Mouse (Mus musculus): ENCODE measurements around the gene Kyat1. TPM values are rescaled to one million over a fixed set of nuclear protein-coding genes. Genes with fewer than 3 reads are reported as not detected.
A peak's percentile ranks its signal among the peaks of the same experiment; 100 is the strongest.

Gene Kyat1
- polyA plus RNA-seq, 1 experiment from 2014 or later, result 12.4 TPM

DNA sequence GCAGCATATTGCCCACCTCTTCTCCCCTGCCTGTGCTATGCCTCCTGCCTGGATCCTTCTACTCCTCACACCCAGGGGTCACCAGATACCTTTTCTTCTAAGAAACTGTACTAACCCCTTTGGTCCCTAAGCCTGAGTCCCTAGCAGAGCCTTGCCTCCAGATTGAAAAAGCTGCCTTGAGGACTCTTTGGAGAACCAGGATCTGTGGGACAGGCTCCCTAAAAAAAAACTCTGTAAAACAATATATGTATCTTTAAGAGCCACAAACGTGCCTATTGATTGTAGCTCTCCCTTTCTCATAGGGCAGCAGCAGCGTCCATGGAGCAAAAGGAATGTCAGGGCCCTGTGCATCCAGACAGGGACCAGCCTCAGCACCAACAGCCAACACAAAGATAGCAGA is 34.6 kb upstream of the Kyat1 start, which contains the start of gene Gm28035:
Gene Gm28035, plus strand, starts transcription at position 301 of the 400 bp plus-strand sequence.
- Histone ChIP-seq H3K27ac (peak within 1 kb of the TSS; percentile 57; the same call in 1 of the 2 replicates), H3K9ac (peak within 1 kb of the TSS; percentile 17; the same call in 1 of the 2 replicates)

DNA sequence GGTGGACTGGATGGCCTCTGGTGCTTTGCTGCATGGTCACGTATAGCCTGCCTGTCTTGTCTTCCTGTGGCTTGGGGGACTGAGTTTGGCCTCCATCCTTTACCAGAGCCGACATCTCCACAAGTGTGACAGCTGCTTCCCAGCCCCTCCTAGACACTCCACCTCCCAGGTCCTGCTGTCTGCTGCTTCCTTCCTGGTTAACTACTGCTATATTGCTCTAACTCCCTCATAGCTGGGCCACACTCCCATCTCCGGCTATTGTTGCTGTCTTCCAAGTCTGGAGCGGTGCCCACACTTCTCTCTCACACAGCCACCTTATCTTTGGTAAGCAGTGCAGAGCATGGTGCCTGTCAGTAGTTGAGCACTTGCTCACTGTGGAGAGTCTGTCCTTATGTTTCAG is 34.1 kb upstream of the Kyat1 start:
- Histone ChIP-seq H3K27ac (0 out of 2 replicates have a peak overlapping the region, but pooled peaks have one; percentile 2), H3K4me3 (no peak overlapping the region), H3K4me1 (peaks cover 49% of the 10 kb centered on the region), H3K9ac (no peak overlapping the region), H3K27me3 (no peaks in the 10 kb centered on the region), H3K36me3 (peaks cover 46% of the 10 kb centered on the region), H3K4me2 (no peak overlapping the region), H3K9me3 (no peaks in the 10 kb centered on the region)
- 70% methylated on average over 4 of the region's 4 CpGs for WGBS
- no peak for ATAC-seq (ENCODE audit: insufficient number of reproducible peaks, low FRiP score, low TSS enrichment, low read depth)

More for the DNA sequence above, 34.6 kb upstream of the Kyat1 start, which contains the start of gene Gm28035:
- peaks cover 47% of the 10 kb centered on the region for H3K36me3 ChIP-seq
- H3K4me2 ChIP-seq, result peak within 1 kb of the TSS; percentile 76; the same call in 1 of the 2 replicates
- peaks cover 53% of the 10 kb centered on the region for H3K4me1 ChIP-seq
- WGBS, result 83% methylated on average over 2 of the region's 2 CpGs
- H3K4me3 ChIP-seq, result no peak within 1 kb of the TSS
- no peaks in the 10 kb centered on the region for H3K27me3 ChIP-seq
- H3K9me3 ChIP-seq, result no peaks in the 10 kb centered on the region
- no peak for ATAC-seq (ENCODE audit: insufficient number of reproducible peaks, low FRiP score, low TSS enrichment, low read depth)

DNA sequence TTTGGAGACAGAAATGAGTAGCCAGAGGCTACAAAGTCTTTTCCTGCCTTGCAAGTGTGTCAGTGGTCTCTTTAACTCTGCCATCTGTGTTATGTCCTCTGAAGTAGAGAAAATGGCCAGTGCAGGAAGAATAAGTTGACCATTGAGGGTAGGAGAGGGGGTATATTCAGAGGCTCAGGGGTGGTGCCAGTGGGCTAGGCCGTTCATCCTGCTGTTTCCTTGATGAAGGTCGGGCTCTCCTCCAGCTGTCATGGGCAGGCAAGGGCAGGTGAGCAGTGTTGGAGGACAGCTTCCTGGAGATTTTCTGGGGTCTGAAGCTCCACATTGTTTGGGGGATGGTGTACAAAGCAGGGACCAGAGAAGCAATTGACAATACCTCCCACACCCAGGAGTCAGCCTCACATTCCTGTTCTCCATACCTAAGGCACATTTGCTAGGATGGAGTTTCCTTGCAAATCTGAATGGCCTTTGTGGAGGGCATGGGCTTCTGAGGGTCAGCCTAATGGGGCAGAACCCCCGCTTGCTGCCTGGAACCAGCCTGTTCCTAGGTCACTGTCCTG is 33.3 kb upstream of the Kyat1 start:
- H3K4me2 ChIP-seq, result peak overlapping the region; percentile 76
- H3K4me3 ChIP-seq, result peak overlapping the region; percentile 89
- WGBS, result 71% methylated on average over 3 of the region's 3 CpGs
- H3K9ac ChIP-seq, result peak overlapping the region; percentile 83
- no peak for ATAC-seq (ENCODE audit: insufficient number of reproducible peaks, low FRiP score, low TSS enrichment, low read depth)
- no peaks in the 10 kb centered on the region for H3K9me3 ChIP-seq
- peak overlapping the region; percentile 57; the same call in 1 of the 2 replicates for H3K27ac ChIP-seq
- peaks cover 38% of the 10 kb centered on the region for H3K36me3 ChIP-seq
- H3K4me1 ChIP-seq, result peaks cover 42% of the 10 kb centered on the region
- no peaks in the 10 kb centered on the region for H3K27me3 ChIP-seq

DNA sequence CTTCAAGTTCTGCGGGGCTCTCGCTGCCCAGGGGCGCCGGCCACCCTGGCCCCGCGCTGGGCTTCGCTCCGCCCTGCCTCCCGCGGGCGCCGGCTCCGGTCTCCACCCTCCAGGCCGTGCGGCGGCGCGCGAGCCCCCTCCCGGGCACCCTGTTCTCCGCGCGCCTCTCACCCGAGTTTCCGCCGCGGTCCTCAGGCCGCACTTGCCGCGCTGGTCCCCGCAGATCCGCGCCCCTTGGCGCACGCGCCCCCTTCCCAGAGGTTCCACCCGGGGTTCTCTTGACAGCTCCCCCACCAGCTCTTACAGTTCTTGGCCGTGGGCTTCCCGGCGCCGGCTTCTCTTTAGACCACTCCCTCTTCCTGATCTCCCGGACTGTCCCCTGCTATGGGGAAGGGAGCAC is 32.2 kb upstream of the Kyat1 start:
- under 1% methylated on average over 37 of the region's 42 CpGs for WGBS
- peak; percentile 87 for ATAC-seq (ENCODE audit: insufficient number of reproducible peaks, low FRiP score, low TSS enrichment, low read depth)
- peaks cover 34% of the 10 kb centered on the region for H3K4me1 ChIP-seq
- H3K9ac ChIP-seq, result peak overlapping the region; percentile 83
- peak overlapping the region; percentile 89 for H3K4me3 ChIP-seq
- H3K4me2 ChIP-seq, result peak overlapping the region; percentile 76
- no peaks in the 10 kb centered on the region for H3K9me3 ChIP-seq
- H3K27ac ChIP-seq, result peak overlapping the region; percentile 94
- H3K27me3 ChIP-seq, result no peaks in the 10 kb centered on the region
- H3K36me3 ChIP-seq, result peaks cover 28% of the 10 kb centered on the region

DNA sequence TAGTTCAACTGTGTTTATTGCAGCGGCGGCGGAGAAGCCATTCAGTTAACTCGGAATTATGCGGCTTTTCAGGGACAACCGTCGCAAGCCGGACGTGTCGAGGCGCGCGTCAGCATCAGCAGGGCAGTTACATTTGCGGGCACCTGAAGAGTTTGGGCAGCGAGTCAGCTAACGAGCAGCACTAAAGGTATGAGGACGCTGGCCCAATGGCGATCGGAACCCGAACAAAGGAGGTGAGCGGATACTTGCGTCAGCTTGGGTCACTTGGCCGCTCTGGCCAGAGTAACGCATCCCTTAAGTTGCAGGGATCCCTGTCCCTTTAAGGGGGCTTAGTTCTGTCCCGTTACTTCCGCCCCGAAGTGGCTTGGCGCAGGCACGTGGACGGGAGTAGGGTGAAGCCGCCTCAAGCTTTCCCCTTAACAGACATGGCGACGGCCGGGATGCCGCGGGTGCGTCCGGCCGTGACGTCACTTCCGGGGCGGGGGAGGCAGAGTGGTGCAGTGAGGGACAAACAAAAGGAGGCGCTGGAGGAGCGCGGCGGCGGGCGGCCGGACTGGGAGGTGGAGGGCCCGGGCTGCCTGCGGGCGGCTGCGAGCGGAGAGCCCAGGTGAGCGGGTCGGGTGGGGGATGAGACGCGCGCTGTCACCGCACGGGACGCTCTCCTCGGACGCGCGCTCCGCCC is 31.7 kb upstream of the Kyat1 start, which contains the start of gene Lrrc8a:
Gene Lrrc8a, plus strand, starts transcription at position 517 of the 682 bp plus-strand sequence.
- under 1% methylated on average over 64 of the region's 67 CpGs for WGBS
- peak within 1 kb of the TSS; percentile 94 for H3K27ac ChIP-seq
- H3K4me2 ChIP-seq, result peak within 1 kb of the TSS; percentile 77
- H3K9me3 ChIP-seq, result no peaks in the 10 kb centered on the region
- ATAC-seq (ENCODE audit: insufficient number of reproducible peaks, low FRiP score, low TSS enrichment, low read depth), result peak; percentile 97
- peaks cover 23% of the 10 kb centered on the region for H3K36me3 ChIP-seq
- no peaks in the 10 kb centered on the region for H3K27me3 ChIP-seq
- peak within 1 kb of the TSS; percentile 89 for H3K4me3 ChIP-seq
- peak within 1 kb of the TSS; percentile 83 for H3K9ac ChIP-seq
- peaks cover 30% of the 10 kb centered on the region for H3K4me1 ChIP-seq

DNA sequence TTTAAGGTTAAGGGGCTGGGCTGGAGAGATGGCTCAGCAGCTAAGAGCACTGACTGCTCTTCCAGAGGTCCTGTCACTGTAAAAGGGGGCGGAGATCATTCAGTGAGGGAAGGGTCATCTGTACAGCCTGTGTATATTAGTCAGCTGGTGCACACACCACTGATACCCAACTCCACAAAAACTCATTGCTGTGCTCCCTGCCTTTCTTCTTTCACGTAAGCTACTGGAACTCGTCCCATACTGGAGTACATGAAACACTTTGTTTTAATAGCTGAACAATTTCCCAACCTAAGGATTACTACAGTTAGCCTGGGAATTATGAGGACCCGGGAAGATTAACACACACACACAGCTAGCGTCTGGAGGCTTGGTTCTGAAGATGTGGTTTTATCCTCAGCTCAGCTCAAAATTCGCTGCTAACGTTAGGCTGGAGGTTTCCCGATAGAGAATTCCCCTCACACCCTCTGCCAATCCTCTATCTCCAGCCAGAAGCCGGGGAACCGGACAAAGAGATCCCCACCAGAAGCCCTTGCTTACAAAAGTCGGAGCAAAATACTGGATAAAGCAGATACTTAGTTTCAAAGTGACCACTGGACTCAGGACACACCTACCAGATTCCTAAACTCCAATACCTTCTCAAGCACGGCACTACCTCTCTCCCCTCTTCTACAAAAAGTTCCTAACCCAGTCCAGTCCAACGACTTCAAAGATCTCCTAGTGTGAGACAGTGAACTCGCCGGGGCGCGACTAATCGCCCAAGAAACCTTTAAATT is 31.0 kb upstream of the Kyat1 start:
- no peaks in the 10 kb centered on the region for H3K9me3 ChIP-seq
- H3K4me3 ChIP-seq, result peak overlapping the region; percentile 89
- no peak for ATAC-seq (ENCODE audit: insufficient number of reproducible peaks, low FRiP score, low TSS enrichment, low read depth)
- H3K4me1 ChIP-seq, result peaks cover 27% of the 10 kb centered on the region
- H3K27me3 ChIP-seq, result no peaks in the 10 kb centered on the region
- H3K9ac ChIP-seq, result peak overlapping the region; percentile 83
- H3K4me2 ChIP-seq, result peak overlapping the region; percentile 77
- 2% methylated on average over 18 of the region's 18 CpGs for WGBS
- peak overlapping the region; percentile 94 for H3K27ac ChIP-seq
- H3K36me3 ChIP-seq, result peaks cover 17% of the 10 kb centered on the region

DNA sequence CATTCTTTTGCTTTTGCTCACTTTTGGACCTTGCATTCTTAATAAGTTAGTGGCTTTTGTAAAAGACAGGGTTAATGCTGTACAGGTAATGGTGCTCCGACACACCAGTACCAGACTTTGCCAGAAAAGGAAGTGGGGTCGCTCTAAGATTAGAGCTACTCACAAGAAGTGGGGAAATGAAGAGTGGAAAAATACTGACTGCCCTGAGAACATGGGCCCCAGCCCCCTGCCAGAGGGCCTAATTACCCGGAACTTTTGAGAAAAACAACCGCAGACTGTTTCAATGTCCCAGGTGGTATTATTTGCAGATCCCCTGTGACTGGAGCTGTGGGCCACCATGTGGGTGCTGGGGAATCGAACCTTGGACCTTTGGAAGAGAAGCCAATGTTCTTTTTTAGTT is 29.9 kb upstream of the Kyat1 start:
- Histone ChIP-seq H3K36me3 (peaks cover 6% of the 10 kb centered on the region), H3K4me2 (no peak overlapping the region), H3K27ac (no peak overlapping the region), H3K9ac (no peak overlapping the region), H3K4me1 (peaks cover 26% of the 10 kb centered on the region), H3K4me3 (no peak overlapping the region), H3K27me3 (no peaks in the 10 kb centered on the region), H3K9me3 (no peaks in the 10 kb centered on the region)
- ATAC-seq (ENCODE audit: insufficient number of reproducible peaks, low FRiP score, low TSS enrichment, low read depth), result no peak
- 66% methylated on average over 5 of the region's 5 CpGs for WGBS

DNA sequence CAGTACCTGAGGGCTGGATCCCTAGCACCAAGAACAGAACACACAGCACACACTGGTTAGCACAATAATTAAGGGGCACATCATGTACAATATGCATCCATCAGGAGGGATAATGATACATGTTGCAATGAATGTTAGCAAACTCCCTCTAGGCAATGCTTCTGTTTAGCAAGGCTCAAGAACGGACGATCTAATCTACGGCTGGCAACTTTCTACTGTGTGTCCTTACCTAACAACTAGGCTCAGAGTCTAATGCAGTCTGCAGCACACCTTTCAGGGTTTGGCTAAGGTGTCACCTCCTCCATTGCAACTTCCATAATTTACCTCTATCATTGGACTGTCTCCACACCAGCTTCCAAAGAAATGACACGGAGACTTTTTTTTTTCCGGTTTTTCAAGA is 10.6 kb upstream of the Kyat1 start:
- Histone ChIP-seq H3K27me3 (no peaks in the 10 kb centered on the region), H3K9ac (no peak overlapping the region), H3K36me3 (no peaks in the 10 kb centered on the region), H3K4me3 (no peak overlapping the region), H3K4me1 (no peaks in the 10 kb centered on the region), H3K4me2 (no peak overlapping the region), H3K27ac (no peak overlapping the region), H3K9me3 (no peaks in the 10 kb centered on the region)
- no peak for ATAC-seq (ENCODE audit: insufficient number of reproducible peaks, low FRiP score, low TSS enrichment, low read depth)
- WGBS, result 90% methylated on average over 5 of the region's 5 CpGs

DNA sequence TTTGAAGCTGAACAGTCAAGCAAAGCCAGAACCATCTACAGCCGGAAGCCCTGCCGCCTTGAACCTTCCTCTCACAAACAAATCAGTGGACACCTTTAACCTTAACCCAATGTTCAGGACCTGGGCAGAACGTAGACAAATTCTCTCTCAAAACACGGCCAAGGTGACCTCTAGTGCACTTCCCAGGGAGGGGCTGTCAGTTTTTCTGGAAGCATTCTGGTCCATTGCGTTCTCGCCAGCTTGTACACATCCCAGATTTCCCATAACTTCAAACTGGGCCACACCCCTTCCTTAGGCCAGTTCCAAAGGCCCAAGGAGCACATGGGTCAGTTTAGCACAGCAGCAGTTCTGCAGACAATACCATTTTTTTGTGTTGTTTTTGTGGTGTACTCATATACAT is 9.8 kb upstream of the Kyat1 start:
- H3K4me3 ChIP-seq, result no peak overlapping the region
- WGBS, result 75% methylated on average over 6 of the region's 6 CpGs
- no peak overlapping the region for H3K27ac ChIP-seq
- no peaks in the 10 kb centered on the region for H3K9me3 ChIP-seq
- H3K36me3 ChIP-seq, result no peaks in the 10 kb centered on the region
- no peak overlapping the region for H3K4me2 ChIP-seq
- no peak overlapping the region for H3K9ac ChIP-seq
- no peaks in the 10 kb centered on the region for H3K27me3 ChIP-seq
- no peaks in the 10 kb centered on the region for H3K4me1 ChIP-seq
- no peak for ATAC-seq (ENCODE audit: insufficient number of reproducible peaks, low FRiP score, low TSS enrichment, low read depth)

DNA sequence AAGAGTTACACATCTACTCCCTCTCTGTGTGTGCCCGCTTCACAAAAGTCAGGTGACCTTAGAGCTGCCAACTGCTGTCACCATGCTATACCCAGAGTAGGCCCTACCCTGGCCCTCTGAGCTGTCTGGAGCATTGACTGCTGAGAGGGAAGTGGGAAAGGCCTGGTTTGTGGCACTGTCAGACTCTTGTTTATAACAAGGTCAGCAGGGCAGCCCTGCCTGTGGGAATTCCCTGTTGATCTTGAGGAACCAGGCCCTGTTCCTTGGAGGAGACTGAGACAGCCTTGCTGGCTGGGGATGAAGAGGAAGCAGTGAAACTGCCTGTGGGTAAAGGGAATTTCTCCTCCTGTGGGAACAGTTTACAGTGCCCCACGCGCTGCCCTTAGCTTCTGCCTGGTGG is 9.1 kb upstream of the Kyat1 start:
- H3K4me2 ChIP-seq, result no peak overlapping the region
- H3K4me1 ChIP-seq, result no peaks in the 10 kb centered on the region
- no peak for ATAC-seq (ENCODE audit: insufficient number of reproducible peaks, low FRiP score, low TSS enrichment, low read depth)
- H3K4me3 ChIP-seq, result no peak overlapping the region
- WGBS, result 73% methylated on average over 3 of the region's 3 CpGs
- H3K27me3 ChIP-seq, result no peaks in the 10 kb centered on the region
- no peak overlapping the region for H3K27ac ChIP-seq
- no peak overlapping the region for H3K9ac ChIP-seq
- H3K36me3 ChIP-seq, result no peaks in the 10 kb centered on the region
- H3K9me3 ChIP-seq, result no peaks in the 10 kb centered on the region

DNA sequence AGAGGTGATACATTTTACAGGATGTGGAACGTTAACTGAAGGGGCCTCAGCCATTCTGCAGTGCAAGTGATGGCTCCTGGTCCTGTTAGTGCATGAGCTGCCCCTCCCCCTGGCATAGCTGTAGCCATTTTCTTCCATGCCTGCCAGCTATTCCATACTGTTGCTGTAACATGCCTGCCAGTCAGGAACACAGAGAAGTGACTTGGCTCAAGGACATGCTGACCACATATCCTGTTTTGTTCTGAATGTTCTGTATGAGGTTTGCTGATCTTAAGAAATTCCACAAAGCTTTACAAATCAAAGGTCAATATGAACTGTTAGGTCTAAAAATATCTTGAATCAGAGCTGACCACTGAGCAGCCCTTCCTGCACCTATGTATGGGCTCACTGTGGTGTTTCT is 7.3 kb upstream of the Kyat1 start:
- H3K36me3 ChIP-seq, result no peaks in the 10 kb centered on the region
- no peak overlapping the region for H3K9ac ChIP-seq
- H3K4me1 ChIP-seq, result no peaks in the 10 kb centered on the region
- H3K4me3 ChIP-seq, result no peak overlapping the region
- H3K27me3 ChIP-seq, result no peaks in the 10 kb centered on the region
- H3K27ac ChIP-seq, result no peak overlapping the region
- no peak overlapping the region for H3K4me2 ChIP-seq
- no peak for ATAC-seq (ENCODE audit: insufficient number of reproducible peaks, low FRiP score, low TSS enrichment, low read depth)
- WGBS, result 34% methylated on average over 1 of the region's 1 CpGs
- H3K9me3 ChIP-seq, result no peaks in the 10 kb centered on the region

DNA sequence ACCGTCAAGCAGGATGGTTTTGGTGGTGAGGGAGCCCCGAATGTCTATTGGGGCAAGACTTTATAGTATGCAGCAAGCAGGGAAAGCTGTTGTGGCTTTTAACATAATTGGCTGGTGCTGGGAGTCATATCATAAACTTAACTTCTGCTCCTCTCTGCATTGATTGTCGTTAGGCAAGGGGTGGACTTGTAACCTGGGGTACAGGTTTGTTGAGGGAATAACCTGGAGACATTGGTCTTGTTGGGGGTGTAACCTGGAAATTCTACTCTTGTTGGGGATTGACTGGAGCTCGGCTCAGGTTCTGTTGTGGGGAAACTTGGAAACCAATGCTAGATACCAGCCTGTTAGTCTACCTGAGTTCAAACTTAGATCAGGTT is 6.5 kb upstream of the Kyat1 start:
- Histone ChIP-seq H3K9me3 (no peaks in the 10 kb centered on the region), H3K9ac (no peak overlapping the region), H3K4me2 (no peak overlapping the region), H3K27ac (no peak overlapping the region), H3K27me3 (no peaks in the 10 kb centered on the region), H3K4me1 (no peaks in the 10 kb centered on the region), H3K36me3 (no peaks in the 10 kb centered on the region), H3K4me3 (no peak overlapping the region)
- ATAC-seq (ENCODE audit: insufficient number of reproducible peaks, low FRiP score, low TSS enrichment, low read depth), result no peak
- WGBS, result 63% methylated on average over 4 of the region's 4 CpGs
